Mouse (Mus musculus): ENCODE results near the gene Prdm16.

Prdm16 gene

DNA sequence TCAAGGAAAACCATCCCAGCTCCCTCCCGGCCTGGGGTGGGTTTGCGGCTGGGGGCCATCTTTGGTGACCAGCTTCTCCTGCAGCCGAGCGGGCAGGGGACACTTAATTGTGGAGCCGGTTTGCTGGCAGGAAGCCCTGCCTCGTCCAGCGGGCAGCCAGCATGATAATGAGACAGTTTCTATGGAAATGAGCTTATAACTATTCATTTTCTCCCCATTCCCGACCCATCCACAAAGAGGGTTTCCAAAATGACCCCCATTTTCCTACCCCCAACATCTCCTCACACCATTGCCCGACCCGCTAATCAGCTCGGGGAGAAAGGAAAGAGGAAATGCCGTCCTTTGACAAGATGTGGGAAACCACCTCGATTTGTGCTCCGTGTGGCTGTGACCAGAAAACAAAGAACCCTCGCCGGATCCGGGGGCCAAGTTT lies 86.7 kb downstream of the Prdm16 start:
- peak; percentile 15 for DNase-seq

GRCm38 (mm10) chr4:154549497-154549896 lies 87.2 kb downstream of the Prdm16 start:
- no peak for DNase-seq

DNA sequence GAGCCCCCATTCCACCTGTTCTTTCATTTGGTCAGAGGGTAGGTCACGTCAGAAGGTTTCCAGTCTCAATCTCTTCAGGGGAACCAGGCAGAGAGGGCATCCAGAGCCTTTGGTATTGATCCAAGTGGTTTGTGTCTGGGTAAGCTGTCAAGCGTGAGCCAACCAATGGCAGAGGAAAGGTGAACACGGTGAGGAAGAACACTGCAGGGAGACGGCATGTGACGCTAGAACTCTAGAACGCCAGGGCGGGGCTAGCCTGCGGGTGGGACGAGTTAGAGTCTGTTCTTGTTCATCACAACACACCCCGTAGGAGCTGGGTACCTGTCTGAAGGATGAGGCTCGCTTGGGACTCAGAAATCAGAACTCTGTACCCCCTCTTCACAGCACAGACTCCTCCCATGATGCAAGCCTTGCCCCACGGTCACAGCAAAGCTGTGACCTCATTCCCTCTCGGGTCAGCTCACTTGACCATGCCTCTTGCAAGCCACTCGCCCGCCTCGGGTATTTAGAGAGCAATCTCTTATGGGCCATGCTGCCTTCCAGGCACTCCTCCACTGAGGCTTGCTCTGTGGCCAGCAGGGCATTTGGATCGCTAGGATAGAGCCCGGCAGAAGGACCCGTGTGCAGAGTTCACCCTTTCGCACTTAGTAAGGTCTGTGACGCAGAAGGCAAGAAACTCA lies 89.4 kb downstream of the Prdm16 start:
- no peak for DNase-seq

- no peak for DNase-seq
Observed at GRCm38 (mm10) chr4:154545296-154545695, 91.4 kb downstream of the Prdm16 start.

- DNase-seq: no peak
Observed at GRCm38 (mm10) chr4:154543921-154544320, 92.8 kb downstream of the Prdm16 start.

DNA sequence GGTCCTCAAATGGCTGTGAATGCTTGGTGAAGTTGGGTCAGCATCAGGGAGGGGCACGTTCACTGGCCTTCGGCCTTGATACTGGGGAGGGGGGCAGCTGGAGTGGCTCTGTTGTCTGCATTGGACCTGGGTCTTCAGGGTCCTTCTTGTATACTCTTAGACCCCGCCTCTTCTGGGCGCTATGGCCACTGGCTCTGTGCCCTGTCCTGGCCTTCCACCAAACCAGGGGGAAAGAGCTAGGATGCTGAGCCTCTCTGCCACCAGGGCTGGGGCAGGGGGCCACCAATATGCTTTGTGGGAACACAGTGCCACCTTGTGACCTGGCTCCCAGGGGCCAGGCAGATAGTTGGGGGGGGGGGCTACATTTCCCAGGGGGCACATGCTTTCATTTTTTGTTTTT lies 93.5 kb downstream of the Prdm16 start:
- DNase-seq: no peak

- no peak for DNase-seq
Observed at GRCm38 (mm10) chr4:154542568-154542967, 94.1 kb downstream of the Prdm16 start.

GRCm38 (mm10) chr4:154541632-154542276 lies 94.9 kb downstream of the Prdm16 start:
- peak; percentile 10 for DNase-seq

GRCm38 (mm10) chr4:154540671-154541070 lies 96.0 kb downstream of the Prdm16 start:
- no peak for DNase-seq

GRCm38 (mm10) chr4:154539703-154540102 lies 97.0 kb downstream of the Prdm16 start:
- DNase-seq: no peak

- DNase-seq: no peak
Observed at GRCm38 (mm10) chr4:154538727-154539126, 97.9 kb downstream of the Prdm16 start.

DNA sequence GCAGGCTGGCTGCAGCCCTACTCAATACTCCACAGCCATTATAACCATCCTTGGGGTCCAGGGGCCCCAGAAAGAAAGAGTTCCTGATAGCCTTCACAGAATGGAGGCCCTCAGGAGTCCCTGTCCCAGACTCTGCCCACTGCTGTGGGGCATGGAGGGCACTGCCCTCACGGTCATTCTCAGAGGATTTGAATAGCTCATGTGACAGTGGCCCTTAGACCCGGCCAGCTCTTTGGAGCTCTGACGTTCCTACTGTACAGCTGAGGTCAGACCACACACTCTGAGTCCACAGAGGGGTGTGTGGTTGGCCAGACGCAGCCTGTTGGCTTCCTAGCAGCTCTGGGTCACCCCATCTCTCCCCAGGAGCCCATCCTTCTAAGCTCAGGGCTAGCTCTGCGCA lies 100.6 kb downstream of the Prdm16 start:
- no peak for DNase-seq

GRCm38 (mm10) chr4:154531368-154531767 lies 105.3 kb downstream of the Prdm16 start:
- no peak for DNase-seq

DNA sequence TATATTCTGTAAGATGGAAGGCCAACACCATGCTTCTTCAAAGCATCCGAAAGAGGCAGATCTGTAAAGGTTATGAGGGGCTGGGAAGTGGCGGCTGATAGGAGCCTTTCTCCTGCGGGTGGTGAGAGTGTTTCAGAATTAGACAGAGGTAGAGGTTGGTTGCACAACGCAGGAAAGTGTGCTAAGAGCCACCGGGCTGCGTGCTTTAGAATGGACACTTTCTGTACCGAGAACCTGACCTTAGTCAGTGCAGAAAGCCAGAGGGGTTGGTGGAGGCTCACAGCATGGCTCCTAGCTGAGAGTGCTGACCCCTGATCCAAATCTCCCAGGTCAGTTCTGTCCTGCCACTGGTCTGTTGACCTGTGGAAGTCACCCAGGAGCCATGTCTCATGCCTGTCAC lies 106.3 kb downstream of the Prdm16 start:
- no peak for DNase-seq

DNA sequence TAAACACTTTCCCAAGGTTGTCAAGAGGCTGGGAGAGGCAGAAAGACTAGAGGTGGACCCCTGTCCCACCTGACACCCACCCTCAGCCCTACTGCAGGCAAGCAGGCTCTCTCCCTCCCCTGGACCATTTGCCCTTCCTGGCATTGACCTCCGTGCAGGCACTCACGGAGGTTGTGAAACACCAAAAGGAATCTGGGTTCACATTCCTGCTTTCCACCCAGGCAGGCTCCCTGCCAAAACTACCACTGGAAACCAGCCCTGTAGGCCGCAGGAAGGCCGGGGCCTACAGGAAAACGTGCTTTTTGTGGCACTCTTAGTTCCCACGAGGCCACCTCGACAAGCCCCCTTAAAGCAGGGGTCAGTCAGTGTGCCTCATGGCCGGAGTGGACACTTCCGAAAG lies 109.2 kb downstream of the Prdm16 start:
- DNase-seq: no peak

- DNase-seq: no peak
Observed at GRCm38 (mm10) chr4:154526351-154526786, 110.3 kb downstream of the Prdm16 start.

DNA sequence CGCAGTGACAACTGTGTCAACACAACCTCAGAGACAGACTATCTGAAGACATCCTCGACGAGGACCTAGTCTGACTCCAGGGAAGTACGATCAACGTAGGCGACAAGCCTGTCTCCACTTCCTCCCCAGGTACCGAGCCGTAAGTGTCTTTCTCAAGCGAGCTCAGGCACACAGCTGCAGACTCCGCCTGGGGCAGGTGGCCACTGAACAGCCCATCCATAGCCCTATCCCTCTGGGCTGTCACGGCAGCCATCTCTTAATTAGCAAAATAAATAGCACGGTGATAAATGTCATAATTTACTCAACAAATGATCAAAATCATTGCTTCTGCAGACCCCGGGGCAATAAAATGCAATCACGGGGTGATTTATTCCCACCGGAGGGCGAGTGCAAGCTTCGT lies 112.8 kb downstream of the Prdm16 start:
- DNase-seq: no peak

DNA sequence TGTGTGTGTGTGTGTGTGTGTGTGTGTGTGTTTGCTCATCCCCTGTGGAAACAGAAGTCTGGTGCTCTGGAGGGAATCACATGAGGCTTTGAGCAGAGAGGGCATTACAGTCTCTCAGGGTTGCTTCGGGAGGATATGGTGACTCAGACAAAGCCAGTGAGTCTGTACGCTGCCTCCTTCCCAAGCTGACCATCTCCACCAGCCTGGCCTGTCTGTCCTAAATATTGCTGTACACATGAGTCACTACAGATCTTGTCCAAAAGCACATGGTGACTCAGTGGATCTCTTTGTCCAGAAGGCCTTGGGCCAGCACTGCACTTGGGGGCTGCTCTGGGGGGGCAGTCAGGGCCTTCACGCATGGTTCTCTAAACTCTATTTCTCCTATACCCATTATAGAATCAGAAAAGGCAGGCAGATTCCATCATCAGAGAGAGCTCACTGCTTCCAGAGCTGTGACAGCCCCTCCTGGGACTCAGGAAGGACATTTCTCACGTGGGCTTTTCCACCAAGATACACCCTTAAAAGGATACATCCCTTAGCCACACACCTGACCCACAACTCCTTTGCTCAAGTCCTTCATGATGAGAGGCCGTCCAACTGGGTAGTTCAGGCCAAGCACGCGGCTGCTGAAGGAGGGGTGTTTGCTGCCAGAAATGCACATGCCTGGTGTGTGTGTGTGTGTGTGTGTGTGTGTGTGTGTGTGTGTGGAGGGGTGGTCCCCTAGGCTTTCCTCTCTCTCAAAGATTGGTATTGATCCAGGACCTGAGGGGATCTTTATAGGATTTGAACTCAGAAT lies 114.6 kb downstream of the Prdm16 start:
- DNase-seq: no peak

DNA sequence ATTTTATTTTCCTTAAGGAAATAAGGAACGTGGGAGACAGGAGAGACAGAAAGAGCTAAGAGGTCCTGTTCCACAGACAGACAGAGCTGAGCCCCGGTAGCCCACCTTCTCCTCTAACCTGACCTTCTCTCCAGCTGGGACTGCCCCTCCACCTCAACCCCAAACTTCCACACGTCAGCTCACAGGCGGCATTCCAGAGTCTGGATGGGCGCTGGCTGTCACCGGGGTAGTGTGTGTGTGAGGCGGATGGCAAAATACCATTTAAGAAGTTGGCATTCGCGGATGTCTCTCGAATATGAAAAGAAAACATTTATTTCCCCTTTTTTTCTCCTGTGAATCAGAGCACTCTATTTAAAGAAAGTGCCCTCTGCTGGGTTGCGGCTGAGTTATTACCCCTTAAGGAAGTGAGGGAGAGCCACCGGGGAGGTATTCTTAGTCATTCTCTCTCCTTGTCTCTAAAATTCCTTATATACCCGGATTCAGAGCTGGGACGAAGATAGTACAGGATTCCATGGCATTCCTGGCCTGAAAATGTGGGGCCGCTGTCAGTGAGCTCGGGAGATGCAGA lies 117.1 kb downstream of the Prdm16 start:
- DNase-seq: no peak

- no peak for DNase-seq
Observed at GRCm38 (mm10) chr4:154517991-154518390, 118.7 kb downstream of the Prdm16 start.

- DNase-seq: no peak
Observed at GRCm38 (mm10) chr4:154516470-154516869, 120.2 kb downstream of the Prdm16 start.

DNA sequence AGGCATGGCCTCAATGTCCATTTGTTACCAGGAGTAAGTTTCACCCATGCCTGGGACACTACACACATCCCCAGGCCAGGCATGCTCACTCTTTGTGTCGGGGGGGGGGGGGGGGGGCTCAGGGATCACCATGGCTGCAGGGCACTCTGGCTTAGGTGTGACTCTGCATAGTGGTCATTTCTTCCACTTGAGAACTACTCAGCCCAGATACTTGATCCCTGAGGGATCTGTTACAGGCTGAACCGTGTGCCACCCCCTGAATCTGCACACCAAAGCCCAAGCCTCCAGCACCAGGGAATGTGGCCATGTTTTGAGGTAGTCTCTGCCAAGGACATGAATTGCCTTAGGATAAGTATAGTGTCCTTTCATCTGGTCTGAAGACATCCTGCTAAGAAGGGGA lies 123.0 kb downstream of the Prdm16 start:
- DNase-seq: no peak

DNA sequence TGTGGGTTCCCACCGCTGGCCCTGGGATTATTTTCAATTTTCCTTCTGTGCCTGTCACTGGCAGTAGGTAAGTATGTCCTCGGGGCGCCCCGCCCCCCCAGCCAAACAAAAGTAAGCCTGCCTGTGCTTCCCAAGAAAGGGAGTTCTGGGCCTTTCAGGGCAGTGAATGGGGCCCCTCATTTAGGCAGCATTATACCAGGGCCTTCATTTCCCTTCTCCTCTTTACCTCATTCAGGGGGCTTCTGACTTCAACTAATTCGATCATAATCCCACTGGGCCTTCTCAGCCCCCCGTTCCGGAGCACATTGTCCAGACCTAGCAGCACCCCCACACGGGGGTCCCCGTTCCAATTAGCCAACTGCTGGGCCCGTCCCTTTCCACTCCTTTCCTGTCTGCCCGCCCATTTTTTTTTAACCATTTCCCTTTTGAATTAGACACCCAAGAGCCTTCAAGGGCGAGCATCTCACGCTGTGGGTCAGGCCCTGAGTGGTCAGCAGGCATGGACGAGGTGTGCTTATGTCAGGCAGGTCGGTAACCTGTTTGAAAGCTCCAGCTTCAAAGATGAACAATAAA lies 124.1 kb downstream of the Prdm16 start:
- no peak for DNase-seq
